Mouse (Mus musculus) urinary bladder, adult 18-20 months (tissue): ENCODE measurements around the gene Mfsd4b3.
"Not testable (repeated sequence)": the region's sequence is repeated elsewhere in the genome, so short reads cannot be mapped to it uniquely, and the experiment has no call there.

ENCODE experiments used
- DNase-seq, 2 experiments: peaks; one replicate each; pipeline ENCODE4 v3.0.0; 2022; ENCODE audit warnings: low spot score in 2 of 2, mixed read lengths in 2 of 2

The Mfsd4b3 gene

GRCm38 (mm10) chr10:39959761-39960440 is at the start of gene Mfsd4b3:
Mfsd4b3 (minus strand) TSS chr10:39960153.
- DNase-seq: peak; percentile 95 to 96

GRCm38 (mm10) chr10:40009591-40009990 is 49.6 kb upstream of the Mfsd4b3 start:
- no peak for DNase-seq

GRCm38 (mm10) chr10:40008847-40009246 is 48.9 kb upstream of the Mfsd4b3 start:
- not testable (repeated sequence) for DNase-seq

- no peak for DNase-seq
Observed at GRCm38 (mm10) chr10:40007953-40008352, 48.0 kb upstream of the Mfsd4b3 start.

- DNase-seq: peak in 1 of 2 experiments; percentile 6
Observed at GRCm38 (mm10) chr10:40006963-40007362, 47.0 kb upstream of the Mfsd4b3 start.

- DNase-seq: no peak
Observed at GRCm38 (mm10) chr10:40000746-40001145, 40.8 kb upstream of the Mfsd4b3 start.

- no peak for DNase-seq
Observed at GRCm38 (mm10) chr10:39991155-39991554, 31.2 kb upstream of the Mfsd4b3 start.

- no peak for DNase-seq
Observed at GRCm38 (mm10) chr10:39986466-39986865, 26.5 kb upstream of the Mfsd4b3 start, which contains the start of gene Mfsd4b5. Mfsd4b5 (minus strand) TSS chr10:39986646.

GRCm38 (mm10) chr10:39982604-39983003 is 22.7 kb upstream of the Mfsd4b3 start:
- no peak for DNase-seq

- DNase-seq: no peak
Observed at GRCm38 (mm10) chr10:39978231-39978630, 18.3 kb upstream of the Mfsd4b3 start.

- no peak for DNase-seq
Observed at GRCm38 (mm10) chr10:39977346-39977745, 17.4 kb upstream of the Mfsd4b3 start.

- no peak for DNase-seq
Observed at GRCm38 (mm10) chr10:39975771-39976170, 15.8 kb upstream of the Mfsd4b3 start.

GRCm38 (mm10) chr10:39974982-39975381 is 15.0 kb upstream of the Mfsd4b3 start:
- no peak for DNase-seq

GRCm38 (mm10) chr10:39967512-39967911 is 7.6 kb upstream of the Mfsd4b3 start:
- no peak for DNase-seq

- DNase-seq: no peak
Observed at GRCm38 (mm10) chr10:39961906-39962305, 2.0 kb upstream of the Mfsd4b3 start.

GRCm38 (mm10) chr10:39960441-39960822 is 479 bp upstream of the Mfsd4b3 start:
- no peak for DNase-seq

GRCm38 (mm10) chr10:39958266-39958665 is 1.7 kb downstream of the Mfsd4b3 start:
- no peak for DNase-seq

- DNase-seq: no peak
Observed at GRCm38 (mm10) chr10:39956340-39956878, 3.5 kb downstream of the Mfsd4b3 start.

- DNase-seq: no peak
Observed at GRCm38 (mm10) chr10:39955163-39955562, 4.8 kb downstream of the Mfsd4b3 start.

GRCm38 (mm10) chr10:39949377-39949954 is 10.5 kb downstream of the Mfsd4b3 start:
- DNase-seq: no peak

- not testable (repeated sequence) for DNase-seq
Observed at GRCm38 (mm10) chr10:39947195-39947594, 12.8 kb downstream of the Mfsd4b3 start.

GRCm38 (mm10) chr10:39936553-39936952 is 23.4 kb downstream of the Mfsd4b3 start:
- no peak for DNase-seq

GRCm38 (mm10) chr10:39926616-39927139 is 33.3 kb downstream of the Mfsd4b3 start, which contains the start of gene Mfsd4b2:
Mfsd4b2 (minus strand) TSS chr10:39926923.
- peak; percentile 1 to 15 for DNase-seq
